Comparison of ENCODE assay signal across 14 mouse cellular contexts in genomic region chr2:18943366-18943765, GRCm38 (mm10). TPM values are rescaled to one million over a fixed set of nuclear protein-coding genes. Genes with fewer than 3 reads are reported as not detected.
DNase-seq lines count a peak whose midpoint lies in the region; ATAC-seq and TF ChIP-seq lines count a peak whose summit lies in the region.
"Had no signal": no experiment of that assay in that cellular context is flagged by ENCODE, and none has a peak within 500 bp of the region (broad histone marks: within the 10 kb centered on the region; RNA-seq: fewer than 3 reads in every experiment).

No protein-coding gene starts in this region.

- ATAC-seq in heart, embryonic 15.5 days (replicated peaks; ENCODE audit: insufficient number of reproducible peaks, insufficient read depth, low FRiP score, low read depth) = no peak
- ATAC-seq in lung, embryonic 15.5 days (ENCODE audit: borderline replicate concordance, extremely low read depth, low FRiP score, low TSS enrichment) = no peak
- ATAC-seq in heart, postnatal 0 days (ENCODE audit: insufficient read depth, low read depth) = no peak
- no peak for ATAC-seq in liver, embryonic 13.5 days (ENCODE audit: low read depth)
- ATAC-seq: forebrain, embryonic 13.5 days had no signal

- WGBS in heart, embryonic 15.5 days = 40% methylated on average over 4 of the region's 4 CpGs
- 55% methylated on average over 4 of the region's 4 CpGs for WGBS in lung, embryonic 15.5 days
- WGBS in lung, adult 2 months = 41% methylated on average over 4 of the region's 4 CpGs
- 34% methylated on average over 4 of the region's 4 CpGs for WGBS in heart, postnatal 0 days
- WGBS in liver, embryonic 13.5 days (ENCODE audit: insufficient replicate concordance) = 31% methylated on average over 4 of the region's 4 CpGs
- 81% methylated on average over 4 of the region's 4 CpGs for WGBS in forebrain, embryonic 10.5 days

- H3K4me3 ChIP-seq in heart, embryonic 15.5 days = no peak overlapping the region
- H3K4me3 ChIP-seq in lung, embryonic 15.5 days = no peak overlapping the region
- H3K4me3 ChIP-seq in lung, adult 2 months (replicated peaks; ENCODE audit: extremely low read depth, low read depth, low read length) = no peak overlapping the region
- H3K4me3 ChIP-seq in heart, postnatal 0 days (ENCODE audit: low read depth, low read length) = no peak overlapping the region
- H3K4me3 ChIP-seq in liver, embryonic 13.5 days (replicated peaks) = no peak overlapping the region
- H3K4me3 ChIP-seq in forebrain, embryonic 10.5 days = no peak overlapping the region
- H3K4me3 ChIP-seq: embryonic facial prominence, embryonic 12.5 days; forebrain, embryonic 13.5 days; limb, embryonic 13.5 days; neural tube, embryonic 15.5 days had no signal

- no peak for TF ChIP-seq EP300 in heart, postnatal 0 days (IDR thresholded peaks at IDR 0.05; ENCODE audit: low read depth)

- no peaks in the 10 kb centered on the region for H3K36me3 ChIP-seq in heart, embryonic 15.5 days
- no peaks in the 10 kb centered on the region for H3K36me3 ChIP-seq in lung, embryonic 15.5 days
- H3K36me3 ChIP-seq in heart, postnatal 0 days (replicated peaks; ENCODE audit: control insufficient read depth, insufficient read depth, low read length) = no peaks in the 10 kb centered on the region
- H3K36me3 ChIP-seq in liver, embryonic 13.5 days = no peaks in the 10 kb centered on the region
- H3K36me3 ChIP-seq in forebrain, embryonic 10.5 days (replicated peaks) = no peaks in the 10 kb centered on the region
- H3K36me3 ChIP-seq: embryonic facial prominence, embryonic 12.5 days; limb, embryonic 13.5 days; neural tube, embryonic 15.5 days had no signal

- no peak overlapping the region for H3K4me2 ChIP-seq in heart, embryonic 15.5 days
- H3K4me2 ChIP-seq in lung, embryonic 15.5 days = no peak overlapping the region
- H3K4me2 ChIP-seq in heart, postnatal 0 days (ENCODE audit: low read depth, low read length) = no peak overlapping the region
- H3K4me2 ChIP-seq in liver, embryonic 13.5 days = no peak overlapping the region
- H3K4me2 ChIP-seq: embryonic facial prominence, embryonic 12.5 days; forebrain, embryonic 13.5 days; limb, embryonic 13.5 days; neural tube, embryonic 15.5 days had no signal

- H3K27ac ChIP-seq in heart, embryonic 15.5 days = peak overlapping the region; percentile 31
- H3K27ac ChIP-seq in lung, embryonic 15.5 days = peak overlapping the region; percentile 56
- peak overlapping the region; percentile 58 for H3K27ac ChIP-seq in heart, postnatal 0 days (ENCODE audit: low read depth)
- H3K27ac ChIP-seq in liver, embryonic 13.5 days = peak overlapping the region; percentile 56
- no peak overlapping the region for H3K27ac ChIP-seq in forebrain, embryonic 10.5 days
- H3K27ac ChIP-seq: embryonic facial prominence, embryonic 12.5 days; forebrain, embryonic 13.5 days; limb, embryonic 13.5 days; neural tube, embryonic 15.5 days had no signal

- no peak for DNase-seq in heart, adult 18-20 months
- DNase-seq in lung, adult 2 months = no peak
- no peak for DNase-seq in heart, postnatal 0 days (ENCODE audit: low spot score)
- DNase-seq in liver, embryonic 13.5 days = no peak
- no peak for DNase-seq in forebrain, embryonic 10.5 days (ENCODE audit: extremely low spot score, low spot score)
- DNase-seq: cerebellum, adult 11 months; cerebellum, postnatal 36 days; spleen, adult 18-20 months had no signal

- TF ChIP-seq CTCF in lung, adult 2 months (IDR thresholded peaks at IDR 0.05; ENCODE audit: insufficient read depth, low read length) = no peak
- TF ChIP-seq CTCF in heart, postnatal 0 days (IDR thresholded peaks at IDR 0.05; ENCODE audit: low read depth) = no peak

- peaks cover 50% of the 10 kb centered on the region for H3K4me1 ChIP-seq in heart, embryonic 15.5 days (replicated peaks)
- H3K4me1 ChIP-seq in lung, embryonic 15.5 days = peaks cover 38% of the 10 kb centered on the region
- H3K4me1 ChIP-seq in lung, adult 2 months (ENCODE audit: control insufficient read depth, insufficient read depth, low read length) = peaks cover 11% of the 10 kb centered on the region
- H3K4me1 ChIP-seq in heart, postnatal 0 days (ENCODE audit: control insufficient read depth, insufficient read depth) = peaks cover 52% of the 10 kb centered on the region
- peaks cover 78% of the 10 kb centered on the region for H3K4me1 ChIP-seq in liver, embryonic 13.5 days (replicated peaks)
- peaks cover 34% of the 10 kb centered on the region for H3K4me1 ChIP-seq in forebrain, embryonic 10.5 days

- no peaks in the 10 kb centered on the region for H3K9me3 ChIP-seq in heart, embryonic 15.5 days (replicated peaks)
- no peaks in the 10 kb centered on the region for H3K9me3 ChIP-seq in lung, embryonic 15.5 days
- H3K9me3 ChIP-seq in heart, postnatal 0 days (replicated peaks; ENCODE audit: control insufficient read depth, low read length) = no peaks in the 10 kb centered on the region
- H3K9me3 ChIP-seq in liver, embryonic 13.5 days (replicated peaks) = no peaks in the 10 kb centered on the region
- H3K9me3 ChIP-seq in forebrain, embryonic 10.5 days = no peaks in the 10 kb centered on the region
- H3K9me3 ChIP-seq: embryonic facial prominence, embryonic 12.5 days; forebrain, embryonic 13.5 days; limb, embryonic 13.5 days; neural tube, embryonic 15.5 days had no signal

- H3K27me3 ChIP-seq in heart, embryonic 15.5 days = no peaks in the 10 kb centered on the region
- H3K27me3 ChIP-seq in lung, embryonic 15.5 days = no peaks in the 10 kb centered on the region
- no peaks in the 10 kb centered on the region for H3K27me3 ChIP-seq in heart, postnatal 0 days (ENCODE audit: control insufficient read depth, insufficient read depth, low read length)
- H3K27me3 ChIP-seq in liver, embryonic 13.5 days = no peaks in the 10 kb centered on the region
- H3K27me3 ChIP-seq in forebrain, embryonic 10.5 days (ENCODE audit: poor library complexity, severe bottlenecking) = 0 out of 2 replicates have a peak, but pooled peaks cover 6% of the 10 kb centered on the region
- H3K27me3 ChIP-seq: embryonic facial prominence, embryonic 12.5 days; forebrain, embryonic 13.5 days; neural tube, embryonic 15.5 days had no signal

- H3K9ac ChIP-seq in heart, embryonic 15.5 days = no peak overlapping the region
- no peak overlapping the region for H3K9ac ChIP-seq in lung, embryonic 15.5 days
- no peak overlapping the region for H3K9ac ChIP-seq in heart, postnatal 0 days (replicated peaks; ENCODE audit: low read depth, low read length)
- H3K9ac ChIP-seq in liver, embryonic 13.5 days = no peak overlapping the region
- H3K9ac ChIP-seq: embryonic facial prominence, embryonic 12.5 days; forebrain, embryonic 13.5 days; limb, embryonic 13.5 days; neural tube, embryonic 15.5 days had no signal

- TF ChIP-seq POLR2A in lung, adult 2 months (IDR thresholded peaks at IDR 0.05; ENCODE audit: borderline replicate concordance, extremely low read depth, low read depth, low read length) = no peak

RNA-seq across cellular contexts. Expression of gene Pip4k2a, which starts 54.6 kb away (rescaled TPM):
- 6.1 and 9.1 TPM in 2 replicates for polyA plus RNA-seq in heart, embryonic 15.5 days (2015; fragmentation: Nextera tagmentation; extraction: Ambion mirVana)
- total RNA-seq in heart, adult 18-20 months (2021) = 1 to 10 TPM; 6.3 to 7.7 TPM
- 8.1 and 9.0 TPM in 2 replicates for polyA plus RNA-seq in lung, embryonic 15.5 days (2015; fragmentation: Nextera tagmentation; extraction: Ambion mirVana)
- 6.9 and 9.5 TPM in 2 replicates for polyA plus RNA-seq in lung, adult 2 months (2012; rRNA removed)
- total RNA-seq in heart, postnatal 0 days (2014; rRNA removed; ENCODE audit: low replicate concordance) = 1.3 and 2.3 TPM in 2 replicates
- 2.7 and 4.3 TPM in 2 replicates for polyA plus RNA-seq in heart, postnatal 0 days (2015; fragmentation: Nextera tagmentation; extraction: Ambion mirVana)
- 15.8 and 18.8 TPM in 2 replicates for polyA plus RNA-seq in liver, embryonic 13.5 days (2015; fragmentation: Nextera tagmentation; extraction: Ambion mirVana)
- 6.6 and 7.5 TPM in 2 replicates for polyA plus RNA-seq in forebrain, embryonic 10.5 days (2016; fragmentation: Nextera tagmentation; extraction: Ambion mirVana)

RNA-seq across cellular contexts. Expression of gene 4930426L09Rik, which starts 54.8 kb away (rescaled TPM):
- polyA plus RNA-seq in heart, embryonic 15.5 days (2015; fragmentation: Nextera tagmentation; extraction: Ambion mirVana) = 0.16 and 0.30 TPM in 2 replicates
- total RNA-seq in heart, adult 18-20 months (2021) = not detected
- 0.14 and 0.26 TPM in 2 replicates for polyA plus RNA-seq in lung, embryonic 15.5 days (2015; fragmentation: Nextera tagmentation; extraction: Ambion mirVana)
- polyA plus RNA-seq in lung, adult 2 months (2012; rRNA removed) = 0.38 and 0.47 TPM in 2 replicates
- total RNA-seq in heart, postnatal 0 days (2014; rRNA removed; ENCODE audit: low replicate concordance) = 4.1 TPM in 1 of 2 replicates, not detected in the other
- polyA plus RNA-seq in heart, postnatal 0 days (2015; fragmentation: Nextera tagmentation; extraction: Ambion mirVana) = 0.08 and 0.36 TPM in 2 replicates
- 0.17 and 0.22 TPM in 2 replicates for polyA plus RNA-seq in liver, embryonic 13.5 days (2015; fragmentation: Nextera tagmentation; extraction: Ambion mirVana)
- polyA plus RNA-seq in forebrain, embryonic 10.5 days (2016; fragmentation: Nextera tagmentation; extraction: Ambion mirVana) = 0.14 and 0.31 TPM in 2 replicates
